Mouse (Mus musculus) neural tube, embryonic 15.5 days (tissue): ENCODE measurements at regions not wholly inside any gene's neighbourhood (a gene's known extent, or its start where the extent isn't known, plus 50 kb on each side); places are given as distances from the start of the nearest gene placed in this dataset.

Experiments used
- ATAC-seq: fragments of 200-750 bp; cut with Nextera tagmentation; 2 replicates; pipeline ENCODE4 v1.8.0; 2017; ENCODE audit warnings: mild to moderate bottlenecking, moderate TSS enrichment, moderate library complexity; ENCODE audit not compliant: low FRiP score
- H3K27ac ChIP-seq: fragments of 300-500 bp; sonication (generic); replicated peaks from 2 replicates; pipeline ENCODE4 v1.5.1; 2015; ENCODE audit warnings: mild to moderate bottlenecking, inconsistent platforms
- H3K27me3 ChIP-seq: fragments of 300-500 bp; sonication (generic); replicated peaks from 2 replicates; pipeline ENCODE4 v1.6.1; 2015; ENCODE audit warnings: inconsistent platforms
- H3K36me3 ChIP-seq: fragments of 300-500 bp; sonication (generic); 2 replicates; pipeline ENCODE4 v1.6.1; 2015; ENCODE audit warnings: inconsistent platforms
- H3K4me1 ChIP-seq: fragments of 300-500 bp; sonication (generic); 2 replicates; pipeline ENCODE4 v1.6.1; 2015; ENCODE audit warnings: inconsistent platforms
- H3K4me2 ChIP-seq: fragments of 300-500 bp; sonication (generic); 2 replicates; pipeline ENCODE4 v1.6.1; 2015; ENCODE audit warnings: inconsistent platforms, mild to moderate bottlenecking, moderate library complexity
- H3K4me3 ChIP-seq: fragments of 300-500 bp; sonication (generic); replicated peaks from 2 replicates; pipeline ENCODE4 v1.5.1; 2015; ENCODE audit warnings: mild to moderate bottlenecking, inconsistent platforms
- H3K9ac ChIP-seq: fragments of 300-500 bp; sonication (generic); replicated peaks from 2 replicates; pipeline ENCODE4 v1.6.1; 2015; ENCODE audit warnings: mild to moderate bottlenecking, inconsistent platforms
- H3K9me3 ChIP-seq: fragments of 300-500 bp; sonication (generic); replicated peaks from 2 replicates; pipeline ENCODE4 v1.6.1; 2016; ENCODE audit warnings: inconsistent platforms
- WGBS: fragments of 180-500 bp; shearing (Covaris S2); methylation state at CpG from one replicate; pipeline ENCODE4 v1.1.7; 2015; ENCODE audit warnings: mixed read lengths; 5-methylcytosine and 5-hydroxymethylcytosine counted together

- Histone ChIP-seq H3K36me3 (no peaks in the 10 kb centered on the region), H3K9ac (no peak overlapping the region), H3K4me1 (no peaks in the 10 kb centered on the region), H3K27ac (no peak overlapping the region), H3K4me3 (no peak overlapping the region), H3K9me3 (no peaks in the 10 kb centered on the region), H3K27me3 (no peaks in the 10 kb centered on the region), H3K4me2 (no peak overlapping the region)
- no peak for ATAC-seq
- WGBS: 73% methylated on average over 3 of the region's 3 CpGs
Measured at GRCm38 (mm10) chr1:189584831-189585230, 103.1 kb downstream of the Cenpf start.

- Histone ChIP-seq H3K9me3 (no peaks in the 10 kb centered on the region), H3K27ac (no peak overlapping the region), H3K36me3 (no peaks in the 10 kb centered on the region), H3K9ac (no peak overlapping the region), H3K4me3 (no peak overlapping the region), H3K4me1 (0 out of 2 replicates have a peak, but pooled peaks cover 4% of the 10 kb centered on the region), H3K27me3 (no peaks in the 10 kb centered on the region), H3K4me2 (no peak overlapping the region)
- WGBS: 87% methylated on average over 4 of the region's 4 CpGs
- ATAC-seq: no peak
Measured at GRCm38 (mm10) chr1:189581427-189581826, 106.5 kb downstream of the Cenpf start.

- H3K4me3 ChIP-seq: no peak overlapping the region
- no peaks in the 10 kb centered on the region for H3K9me3 ChIP-seq
- ATAC-seq: no peak
- no peak overlapping the region for H3K4me2 ChIP-seq
- 67% methylated on average over 2 of the region's 2 CpGs for WGBS
- H3K27me3 ChIP-seq: no peaks in the 10 kb centered on the region
- no peak overlapping the region for H3K9ac ChIP-seq
- H3K36me3 ChIP-seq: no peaks in the 10 kb centered on the region
- 0 out of 2 replicates have a peak, but pooled peaks cover 4% of the 10 kb centered on the region for H3K4me1 ChIP-seq
- no peak overlapping the region for H3K27ac ChIP-seq
Measured at GRCm38 (mm10) chr1:189579358-189579757, 108.5 kb downstream of the Cenpf start.

- Histone ChIP-seq H3K9me3 (no peaks in the 10 kb centered on the region), H3K27ac (no peak overlapping the region), H3K4me2 (no peak overlapping the region), H3K27me3 (no peaks in the 10 kb centered on the region), H3K4me3 (no peak overlapping the region), H3K36me3 (no peaks in the 10 kb centered on the region), H3K4me1 (0 out of 2 replicates have a peak, but pooled peaks cover 4% of the 10 kb centered on the region), H3K9ac (no peak overlapping the region)
- ATAC-seq: no peak
- 52% methylated on average over 11 of the region's 11 CpGs for WGBS
Measured at GRCm38 (mm10) chr1:189576311-189577002, 111.4 kb downstream of the Cenpf start.

- Histone ChIP-seq H3K27me3 (no peaks in the 10 kb centered on the region), H3K4me2 (no peak overlapping the region), H3K36me3 (no peaks in the 10 kb centered on the region), H3K27ac (no peak overlapping the region), H3K4me1 (0 out of 2 replicates have a peak, but pooled peaks cover 4% of the 10 kb centered on the region), H3K9me3 (no peaks in the 10 kb centered on the region), H3K4me3 (no peak overlapping the region), H3K9ac (no peak overlapping the region)
- 89% methylated on average over 10 of the region's 10 CpGs for WGBS
- no peak for ATAC-seq
Measured at GRCm38 (mm10) chr1:189575525-189576240, 112.2 kb downstream of the Cenpf start.

- WGBS: 50% methylated on average over 7 of the region's 7 CpGs
- no peak overlapping the region for H3K4me2 ChIP-seq
Measured at GRCm38 (mm10) chr1:189566491-189566890, 121.4 kb downstream of the Cenpf start.

GRCm38 (mm10) chr1:189561831-189562230, 126.1 kb downstream of the Cenpf start:
- Histone ChIP-seq H3K27ac (no peak overlapping the region), H3K27me3 (no peaks in the 10 kb centered on the region), H3K4me2 (no peak overlapping the region), H3K36me3 (no peaks in the 10 kb centered on the region), H3K4me1 (no peaks in the 10 kb centered on the region), H3K9ac (no peak overlapping the region), H3K9me3 (no peaks in the 10 kb centered on the region), H3K4me3 (no peak overlapping the region)
- no peak for ATAC-seq
- WGBS: 87% methylated on average over 12 of the region's 12 CpGs

More at GRCm38 (mm10) chr1:189566491-189566890, 121.4 kb downstream of the Cenpf start:
- Histone ChIP-seq H3K4me1 (no peaks in the 10 kb centered on the region), H3K4me3 (no peak overlapping the region), H3K36me3 (no peaks in the 10 kb centered on the region), H3K27ac (no peak overlapping the region), H3K9me3 (no peaks in the 10 kb centered on the region), H3K9ac (no peak overlapping the region), H3K27me3 (no peaks in the 10 kb centered on the region)
- no peak for ATAC-seq

- no peak for ATAC-seq
Measured at GRCm38 (mm10) chr1:189560576-189560975, 127.3 kb downstream of the Cenpf start.

GRCm38 (mm10) chr1:189550851-189551250, 137.0 kb downstream of the Cenpf start:
- Histone ChIP-seq H3K9ac (no peak overlapping the region), H3K36me3 (no peaks in the 10 kb centered on the region), H3K9me3 (no peaks in the 10 kb centered on the region; the same call in 1 of the 2 replicates), H3K4me2 (no peak overlapping the region), H3K27me3 (no peaks in the 10 kb centered on the region), H3K4me3 (no peak overlapping the region), H3K4me1 (no peaks in the 10 kb centered on the region), H3K27ac (no peak overlapping the region)
- ATAC-seq: no peak
- WGBS: 90% methylated on average over 9 of the region's 9 CpGs

More at GRCm38 (mm10) chr1:189560576-189560975, 127.3 kb downstream of the Cenpf start:
- no peaks in the 10 kb centered on the region for H3K9me3 ChIP-seq
- H3K4me2 ChIP-seq: no peak overlapping the region
- H3K27me3 ChIP-seq: no peaks in the 10 kb centered on the region
- no peak overlapping the region for H3K9ac ChIP-seq
- H3K27ac ChIP-seq: no peak overlapping the region
- no peaks in the 10 kb centered on the region for H3K36me3 ChIP-seq
- WGBS: 49% methylated on average over 10 of the region's 10 CpGs
- H3K4me1 ChIP-seq: no peaks in the 10 kb centered on the region
- H3K4me3 ChIP-seq: no peak overlapping the region

- Histone ChIP-seq H3K4me2 (no peak overlapping the region), H3K27ac (no peak overlapping the region), H3K9ac (no peak overlapping the region), H3K9me3 (no peaks in the 10 kb centered on the region), H3K36me3 (no peaks in the 10 kb centered on the region), H3K4me3 (no peak overlapping the region), H3K4me1 (no peaks in the 10 kb centered on the region), H3K27me3 (no peaks in the 10 kb centered on the region)
- WGBS: 93% methylated on average over 2 of the region's 2 CpGs
- ATAC-seq: no peak
Measured at GRCm38 (mm10) chr1:189532834-189533233, 130.8 kb upstream of the Kcnk2 start.

GRCm38 (mm10) chr1:189526329-189526728, 124.3 kb upstream of the Kcnk2 start:
- Histone ChIP-seq H3K27ac (no peak overlapping the region), H3K36me3 (no peaks in the 10 kb centered on the region), H3K27me3 (no peaks in the 10 kb centered on the region), H3K9ac (no peak overlapping the region), H3K4me2 (no peak overlapping the region), H3K9me3 (no peaks in the 10 kb centered on the region), H3K4me1 (no peaks in the 10 kb centered on the region), H3K4me3 (no peak overlapping the region)
- WGBS: 85% methylated on average over 5 of the region's 5 CpGs
- ATAC-seq: no peak

GRCm38 (mm10) chr1:189515476-189515875, 113.4 kb upstream of the Kcnk2 start:
- Histone ChIP-seq H3K4me3 (no peak overlapping the region), H3K9me3 (no peaks in the 10 kb centered on the region), H3K4me1 (no peaks in the 10 kb centered on the region), H3K27ac (no peak overlapping the region), H3K9ac (no peak overlapping the region), H3K4me2 (no peak overlapping the region), H3K36me3 (no peaks in the 10 kb centered on the region), H3K27me3 (no peaks in the 10 kb centered on the region)
- ATAC-seq: no peak
- WGBS: 85% methylated on average over 7 of the region's 7 CpGs
